Mouse (Mus musculus) spleen, adult 18-20 months (tissue): ENCODE data around the gene Mrps34.

Experiments used
- DNase-seq, 2 experiments: peaks; one replicate each; pipeline ENCODE4 v3.0.0; 2022; ENCODE audit warnings: mixed read lengths in 2 of 2

Mrps34 gene

DNA sequence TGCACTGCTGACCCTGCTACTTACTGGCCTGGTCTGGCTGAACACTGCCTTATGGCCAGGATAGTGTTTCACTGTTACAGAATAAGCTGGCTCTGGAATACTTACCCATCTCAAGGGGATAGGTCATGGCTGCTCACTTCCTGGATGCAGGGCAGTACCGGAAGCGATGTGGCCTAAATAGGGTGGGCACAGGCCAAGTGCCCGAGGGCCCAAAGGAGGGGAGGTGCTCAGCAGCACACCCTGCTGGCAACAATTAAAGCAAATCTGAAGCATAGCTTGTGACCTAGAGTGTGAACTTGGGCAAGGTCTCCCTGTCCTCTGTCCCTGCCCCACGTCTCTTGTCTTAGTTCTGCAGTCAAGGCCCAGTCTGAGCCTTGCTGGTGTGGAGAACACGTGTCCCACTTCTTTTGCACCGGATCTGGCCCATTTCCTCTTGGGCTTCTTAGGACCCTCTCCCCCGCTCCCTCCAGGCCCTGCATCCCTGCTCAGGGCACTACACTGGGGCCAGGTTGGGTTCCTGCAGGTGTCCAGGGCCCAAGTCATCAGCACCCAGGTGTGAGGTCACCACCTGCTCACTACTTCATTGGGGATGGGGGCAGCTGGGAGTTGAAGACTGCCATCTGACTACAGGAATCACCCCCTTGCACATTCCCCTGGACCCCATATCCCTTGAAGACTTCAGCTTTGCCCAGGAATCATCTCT, 13.0 kb upstream of the Mrps34 start:
- DNase-seq, result peak in 1 of 2 experiments; percentile 47

DNA sequence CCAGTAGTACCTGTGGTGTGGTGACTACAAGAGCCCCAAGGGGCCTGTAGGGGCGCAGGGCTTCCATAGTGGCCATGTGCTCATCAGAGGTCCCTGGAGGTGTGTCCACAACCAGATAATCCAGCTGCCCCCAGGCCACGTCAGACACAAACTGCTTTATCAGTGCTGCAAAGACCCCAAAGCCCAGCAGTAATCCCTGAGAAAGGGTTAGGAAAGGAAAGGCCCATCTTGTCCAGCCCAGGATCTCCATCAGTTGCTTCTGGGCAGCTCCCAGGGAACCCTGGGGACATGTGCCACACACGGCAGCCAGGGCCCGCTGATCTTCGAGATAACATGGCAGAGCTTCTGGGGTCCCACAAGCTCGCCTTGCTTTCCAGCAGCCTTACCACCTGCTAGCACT, 10.5 kb upstream of the Mrps34 start:
- no peak for DNase-seq

DNA sequence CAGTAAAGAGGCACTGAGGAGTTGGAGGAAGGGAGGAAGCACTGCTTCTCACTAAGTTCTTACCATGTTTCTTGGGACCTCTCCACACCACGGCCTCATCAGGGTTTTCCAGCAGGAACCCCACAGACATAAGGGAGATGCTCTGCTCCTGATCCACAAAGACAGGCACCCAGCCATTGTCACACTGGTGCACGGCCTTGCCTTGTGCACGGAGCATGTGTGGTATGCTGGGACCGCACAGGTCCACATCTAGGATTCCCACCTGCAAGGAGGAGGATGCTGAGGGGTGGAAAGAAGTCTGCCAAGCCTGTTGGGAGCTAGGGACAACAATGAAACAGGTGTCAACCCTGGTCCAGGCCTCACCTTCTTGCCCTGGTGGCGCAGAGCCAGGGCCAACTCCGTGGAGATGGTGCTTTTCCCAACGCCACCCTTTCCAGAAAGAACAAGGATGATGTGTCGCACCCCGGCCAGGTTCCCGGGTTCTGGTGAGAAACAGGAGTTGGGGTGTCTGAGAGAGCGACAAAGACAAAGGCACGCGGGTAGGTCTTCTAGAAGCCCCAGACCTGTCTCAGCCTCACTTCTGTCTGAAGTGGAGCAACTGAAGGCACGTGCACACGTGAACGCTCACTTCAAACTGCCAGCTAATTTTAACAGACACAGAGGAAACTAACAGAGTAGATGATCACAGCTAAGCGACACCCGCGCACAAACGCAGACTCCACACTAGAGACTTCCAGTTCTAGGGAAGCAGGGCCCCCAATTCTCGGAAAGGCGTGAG, 9.4 kb upstream of the Mrps34 start:
- DNase-seq, result no peak

DNA sequence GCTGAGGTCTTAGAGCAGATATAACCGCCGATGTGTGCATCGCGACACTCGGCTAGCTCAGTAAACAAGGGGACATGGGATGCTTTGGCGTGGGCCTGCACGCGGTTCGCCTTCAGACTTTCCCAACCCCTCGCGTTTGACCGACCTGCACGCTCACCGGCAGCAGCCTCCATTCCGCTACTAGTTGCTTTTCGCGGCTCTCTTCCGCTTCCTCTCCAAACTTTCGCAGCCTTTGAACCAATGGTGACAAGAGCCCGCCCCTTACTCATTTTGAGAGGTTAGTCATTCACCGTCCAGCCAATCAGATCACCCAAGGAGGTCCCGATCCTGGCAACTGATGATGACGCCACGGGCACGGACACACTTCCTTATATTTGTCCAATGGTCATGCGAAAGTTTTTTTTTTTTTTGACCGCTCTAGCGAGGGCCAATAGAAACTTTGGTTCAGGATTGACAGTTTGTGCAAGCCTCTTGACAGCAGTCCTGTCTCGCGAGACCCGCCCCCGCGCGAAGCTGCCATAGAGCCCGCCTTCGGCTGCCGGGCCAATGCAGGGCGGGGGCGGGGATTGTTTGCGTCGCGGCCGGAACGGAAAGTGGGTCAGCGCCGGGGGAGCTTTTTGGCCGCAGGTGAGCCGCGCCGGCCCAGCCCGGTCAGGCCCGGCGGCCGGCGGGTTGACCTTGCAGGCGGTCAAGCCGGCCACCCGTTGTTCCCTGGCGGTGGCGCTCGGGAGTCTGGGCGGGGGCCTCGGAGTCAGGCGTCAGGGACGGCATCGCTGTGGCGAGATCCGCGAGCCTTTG, 8.6 kb upstream of the Mrps34 start, which contains the start of the genes Nubp2 and Spsb3:
Nubp2 (minus strand) TSS at position 216 of the 798 bp plus-strand sequence.
Spsb3 (plus strand) TSS at position 510 of the 798 bp plus-strand sequence.
- peak; percentile 95 for DNase-seq

DNA sequence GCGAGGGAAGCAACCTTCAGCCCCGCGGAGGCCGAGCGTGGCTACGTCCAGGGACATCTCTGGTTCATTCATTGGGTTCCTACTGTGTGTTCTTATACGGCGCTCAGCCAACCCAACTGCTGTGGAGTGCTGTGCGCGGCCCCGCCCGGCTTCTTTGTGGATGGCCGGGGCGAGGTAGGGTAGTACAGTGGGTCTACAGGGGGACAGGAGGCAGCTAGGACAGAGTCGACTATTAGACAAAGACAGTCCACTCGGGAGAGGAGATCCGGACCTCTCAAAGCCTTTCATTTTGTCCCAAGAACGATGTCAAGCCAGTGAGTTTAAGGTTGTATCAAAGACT, 8.0 kb upstream of the Mrps34 start:
- DNase-seq, result no peak

DNA sequence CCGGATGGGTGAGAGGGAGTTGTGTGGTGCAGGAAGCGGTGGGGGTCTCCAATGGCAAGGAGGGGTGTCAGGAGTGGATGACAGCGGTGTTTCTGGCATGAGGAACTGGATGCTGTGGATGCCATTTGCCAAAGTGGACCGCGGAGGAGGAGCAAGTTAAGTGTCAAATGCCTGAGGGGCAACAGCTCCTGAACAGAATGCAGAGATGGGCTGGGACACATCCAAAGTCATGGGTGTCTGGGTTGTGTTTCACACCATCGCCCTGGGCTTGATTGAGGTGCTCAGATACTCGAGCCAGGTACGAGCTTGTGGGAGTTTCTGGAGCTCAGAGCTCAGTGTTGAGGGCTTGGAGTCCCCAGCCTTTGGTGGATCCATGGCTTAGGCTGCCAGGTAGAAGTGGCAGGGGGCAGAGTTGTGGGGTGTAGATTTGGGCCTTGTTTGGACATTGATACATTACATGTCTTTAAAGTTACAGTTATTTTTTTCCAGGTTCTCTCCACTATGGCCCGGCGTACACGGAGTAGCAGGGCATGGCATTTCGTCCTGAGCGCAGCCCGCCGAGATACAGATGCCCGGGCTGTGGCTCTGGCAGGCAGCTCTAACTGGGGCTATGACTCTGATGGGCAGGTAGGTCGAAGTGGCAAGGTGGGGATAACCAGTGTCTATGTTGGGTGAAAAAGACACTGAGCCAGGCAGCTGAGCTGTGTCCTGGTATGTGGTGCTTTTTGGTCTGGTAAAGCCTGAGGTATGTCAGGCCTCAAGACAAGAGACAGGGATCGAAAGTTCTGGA, 7.4 kb upstream of the Mrps34 start:
- no peak for DNase-seq

DNA sequence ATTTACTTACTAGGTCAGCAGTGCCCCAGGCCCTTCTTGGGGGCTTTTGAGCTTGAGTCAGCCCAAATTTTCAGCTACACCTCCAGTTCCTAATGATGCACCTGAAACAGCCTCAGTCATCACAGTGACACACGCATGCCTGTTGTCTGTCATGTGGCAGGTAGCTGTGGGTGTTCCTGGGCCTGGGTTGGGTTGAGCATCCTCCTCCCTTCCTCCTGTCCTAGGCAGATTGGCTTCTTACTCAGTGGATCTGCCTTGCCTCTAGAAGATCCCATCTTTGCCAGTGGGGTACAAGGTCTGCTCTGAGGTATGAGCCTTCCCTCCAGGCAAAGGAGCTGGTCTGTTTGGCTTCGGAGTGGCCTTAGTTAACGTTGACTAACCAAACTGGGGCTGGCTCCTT, 6.1 kb upstream of the Mrps34 start:
- no peak for DNase-seq

DNA sequence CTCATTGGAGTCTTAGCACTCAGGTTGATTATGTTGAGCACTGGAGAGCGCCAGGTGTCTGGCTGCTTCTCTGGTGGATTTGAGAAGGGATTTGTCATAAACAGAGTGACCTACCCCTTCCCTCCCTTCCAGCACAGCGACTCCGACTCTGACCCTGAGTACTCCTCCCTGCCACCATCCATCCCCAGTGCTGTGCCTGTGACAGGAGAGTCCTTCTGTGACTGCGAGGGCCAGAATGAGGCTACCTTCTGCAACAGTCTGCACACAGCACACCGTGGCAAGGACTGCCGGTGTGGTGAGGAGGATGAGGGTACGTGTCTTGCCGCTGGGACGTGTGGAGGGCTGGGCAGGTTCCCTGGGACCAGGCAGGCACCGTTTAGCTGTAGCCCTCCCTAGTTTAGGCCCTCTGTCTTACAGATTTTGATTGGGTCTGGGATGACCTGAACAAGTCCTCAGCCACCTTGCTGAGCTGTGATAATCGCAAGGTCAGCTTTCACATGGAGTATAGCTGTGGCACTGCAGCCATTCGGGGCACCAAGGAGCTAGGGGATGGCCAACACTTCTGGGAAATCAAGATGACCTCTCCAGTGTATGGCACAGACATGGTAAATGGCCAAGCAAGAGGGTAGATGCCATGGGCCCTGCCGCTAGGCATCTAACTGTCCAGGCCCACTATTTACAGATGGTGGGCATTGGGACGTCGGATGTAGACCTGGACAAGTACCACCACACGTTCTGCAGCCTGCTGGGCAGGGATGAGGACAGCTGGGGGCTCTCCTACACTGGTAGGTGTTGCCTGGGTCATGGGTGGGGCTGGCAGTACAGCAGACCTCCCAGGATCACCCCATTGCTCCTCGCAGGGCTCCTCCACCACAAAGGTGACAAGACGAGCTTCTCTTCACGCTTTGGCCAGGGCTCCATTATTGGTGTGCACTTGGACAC, 4.5 kb upstream of the Mrps34 start:
- DNase-seq, result no peak

DNA sequence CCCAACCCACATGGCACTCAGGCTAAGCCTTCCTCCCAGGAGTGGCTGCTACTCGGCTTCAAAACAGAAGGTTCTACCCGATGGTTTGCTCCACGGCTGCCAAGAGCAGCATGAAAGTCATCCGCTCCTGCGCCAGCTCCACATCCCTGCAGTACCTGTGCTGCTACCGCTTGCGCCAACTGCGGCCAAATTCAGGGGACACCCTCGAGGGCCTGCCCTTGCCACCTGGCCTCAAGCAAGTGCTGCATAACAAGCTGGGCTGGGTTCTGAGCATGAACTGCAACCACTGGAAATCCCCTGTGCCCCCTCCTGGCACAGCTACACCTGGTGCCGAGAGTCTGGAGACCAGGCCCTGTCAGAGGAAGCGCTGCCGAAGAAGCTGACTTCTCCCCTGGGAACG, 3.6 kb upstream of the Mrps34 start:
- DNase-seq, result no peak

DNA sequence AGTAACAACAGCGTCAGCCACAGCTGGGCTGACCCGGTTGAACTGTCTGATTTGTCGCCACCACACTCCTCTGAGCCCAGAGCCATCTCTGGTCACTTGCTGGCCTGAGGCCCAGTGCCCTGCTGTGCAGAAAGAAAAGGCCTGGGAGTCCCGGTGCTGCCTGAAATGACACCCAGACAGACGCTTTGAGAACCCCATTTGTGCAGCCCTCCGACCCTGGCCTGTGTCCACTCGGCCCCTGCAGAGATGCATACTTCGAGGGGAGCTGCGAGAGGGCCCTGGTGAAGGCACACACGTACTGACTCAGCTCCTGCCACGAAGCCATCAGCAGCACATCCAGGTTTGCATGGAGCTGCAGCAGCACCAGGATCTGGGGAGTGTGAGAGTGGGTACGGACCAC, 2.1 kb upstream of the Mrps34 start:
- DNase-seq, result no peak

DNA sequence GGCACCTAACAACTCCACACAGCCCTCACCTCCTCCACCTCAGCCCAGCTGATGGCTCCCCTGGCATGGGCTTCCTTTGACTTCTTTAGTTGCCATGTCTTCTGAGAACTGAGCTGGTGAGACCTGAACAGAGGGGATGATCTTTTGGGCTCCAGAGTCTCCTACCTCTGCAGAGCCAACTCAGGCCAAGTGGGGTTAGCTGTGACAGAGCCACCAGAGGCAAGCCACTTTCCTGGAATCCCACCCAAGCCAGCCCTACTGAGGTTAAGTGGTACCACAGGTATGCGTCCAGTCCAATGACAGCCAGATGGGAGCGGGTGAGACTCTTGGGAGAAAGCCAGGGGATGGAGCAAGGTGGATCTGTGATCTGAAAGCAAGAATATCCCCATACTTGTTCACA, 1.6 kb upstream of the Mrps34 start:
- no peak for DNase-seq

DNA sequence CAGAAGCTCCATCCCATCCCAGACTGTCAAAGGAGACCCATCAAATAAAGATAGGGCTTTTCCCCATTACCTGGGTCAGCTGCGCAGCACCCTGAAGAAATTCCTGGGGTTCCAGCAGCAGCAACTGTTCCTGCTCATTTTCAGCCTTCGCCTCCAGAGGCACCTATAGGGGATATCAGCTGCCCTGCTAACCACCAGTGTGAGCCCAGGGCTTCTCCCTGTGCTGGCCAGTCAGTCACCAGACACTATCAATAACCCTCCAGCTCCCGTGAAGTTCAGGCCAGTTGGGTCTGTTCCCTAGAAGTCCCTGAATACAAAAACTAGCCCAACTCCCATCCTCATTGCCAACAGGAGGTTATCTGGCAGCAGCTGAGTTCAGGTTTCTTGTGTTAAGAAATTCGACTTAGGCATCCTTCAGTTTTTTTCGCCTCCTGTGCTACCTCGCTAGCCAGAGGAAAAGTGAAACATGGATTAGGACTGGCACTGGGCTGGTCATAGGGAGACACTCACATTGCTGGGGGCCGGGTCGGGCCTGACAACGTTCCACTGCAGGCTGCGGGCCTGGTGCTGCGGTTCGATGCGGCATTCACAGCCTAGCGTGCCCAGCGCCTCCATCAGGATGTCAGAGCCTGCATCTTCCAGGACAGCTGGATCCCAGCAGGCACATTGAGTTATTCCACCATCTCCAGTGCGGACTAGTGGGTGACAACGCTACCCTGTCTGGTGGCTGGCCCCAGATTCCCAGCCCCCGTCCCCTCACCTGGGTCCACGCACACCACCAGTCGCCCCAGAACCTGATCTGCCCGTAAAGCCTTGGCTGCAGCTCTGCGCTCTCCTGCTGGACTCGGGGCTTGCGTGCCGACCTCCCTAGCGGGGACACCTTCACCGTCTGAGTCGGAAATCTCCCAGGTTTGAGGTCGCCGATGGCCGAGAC, 588 bp upstream of the Mrps34 start:
- DNase-seq, result no peak

DNA sequence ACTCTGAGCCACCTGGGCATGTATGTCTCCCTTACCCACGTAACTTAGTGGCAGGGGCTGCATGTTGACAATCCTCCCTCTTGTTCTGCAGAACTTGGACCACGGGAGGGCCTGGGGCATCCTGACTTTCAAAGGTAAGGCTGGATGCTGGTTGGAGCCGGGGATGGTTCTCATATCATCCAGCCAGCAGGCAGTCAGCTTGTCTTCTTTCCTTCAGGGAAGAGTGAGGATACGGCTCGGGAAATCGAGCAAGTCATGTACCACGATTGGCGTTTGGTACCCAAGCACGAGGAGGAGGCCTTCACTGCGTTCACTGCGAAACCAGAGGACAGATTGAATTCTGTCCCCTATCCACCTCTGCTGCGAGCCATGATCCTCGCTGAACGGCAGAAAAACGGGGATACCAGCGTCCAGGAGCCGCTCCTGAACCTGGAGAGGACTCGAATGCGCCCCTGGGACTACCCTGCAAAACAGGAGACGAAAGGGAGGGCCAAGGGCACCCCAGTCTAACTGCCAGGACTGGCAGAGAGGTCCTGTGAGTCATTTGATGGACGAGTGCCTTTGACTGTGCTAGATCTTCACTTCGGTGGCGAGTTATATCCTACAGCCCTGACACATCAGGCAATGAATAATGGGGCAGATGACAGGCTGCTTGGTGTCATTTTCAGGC, 790 bp downstream of the Mrps34 start:
- DNase-seq, result no peak

DNA sequence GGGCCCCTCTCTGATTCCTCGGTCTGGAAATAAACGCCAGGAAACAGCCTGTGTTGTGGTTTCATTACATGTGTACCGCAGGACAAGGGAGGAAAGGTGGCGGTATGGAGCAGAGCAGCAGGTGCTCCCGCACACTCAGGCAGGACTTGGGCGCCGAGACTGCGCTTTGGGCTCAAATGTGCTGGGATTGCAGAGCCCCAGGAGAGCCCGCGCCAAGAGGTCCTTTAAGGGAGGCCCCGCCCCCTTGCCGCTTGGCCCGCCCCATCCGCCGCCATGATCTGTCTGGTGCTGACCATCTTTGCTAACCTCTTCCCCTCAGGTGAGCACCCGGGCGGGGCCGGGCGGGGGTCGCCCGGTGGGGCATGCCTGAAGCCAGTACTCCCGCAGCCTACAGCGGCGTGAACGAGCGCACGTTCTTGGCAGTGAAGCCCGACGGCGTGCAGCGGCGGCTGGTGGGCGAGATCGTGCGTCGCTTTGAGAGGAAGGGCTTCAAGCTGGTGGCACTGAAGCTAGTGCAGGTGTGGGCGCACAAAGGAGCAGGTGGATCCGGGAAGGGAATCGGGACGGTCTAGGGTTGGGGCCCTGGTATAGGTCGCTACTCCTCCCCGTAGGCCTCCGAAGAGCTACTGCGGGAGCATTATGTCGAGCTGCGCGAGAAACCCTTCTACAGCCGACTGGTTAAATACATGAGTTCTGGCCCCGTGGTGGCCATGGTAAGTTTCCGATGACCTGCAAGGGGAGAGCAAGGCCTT, 1.5 kb downstream of the Mrps34 start, which contains the start of gene Nme3:
Nme3 (plus strand) TSS at position 260 of the 752 bp plus-strand sequence.
- peak; percentile 61 to 75 for DNase-seq

DNA sequence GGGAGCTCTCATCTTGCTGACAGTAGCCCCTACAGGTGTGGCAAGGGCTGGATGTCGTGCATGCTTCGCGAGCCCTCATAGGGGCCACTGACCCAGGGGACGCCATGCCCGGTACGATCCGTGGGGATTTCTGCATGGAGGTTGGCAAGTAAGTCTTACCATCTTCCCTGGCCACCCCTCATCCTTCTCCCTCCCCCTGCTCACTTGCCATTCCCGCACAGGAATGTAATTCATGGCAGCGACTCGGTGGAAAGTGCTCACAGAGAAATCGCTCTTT, 2.0 kb downstream of the Mrps34 start:
- no peak for DNase-seq

DNA sequence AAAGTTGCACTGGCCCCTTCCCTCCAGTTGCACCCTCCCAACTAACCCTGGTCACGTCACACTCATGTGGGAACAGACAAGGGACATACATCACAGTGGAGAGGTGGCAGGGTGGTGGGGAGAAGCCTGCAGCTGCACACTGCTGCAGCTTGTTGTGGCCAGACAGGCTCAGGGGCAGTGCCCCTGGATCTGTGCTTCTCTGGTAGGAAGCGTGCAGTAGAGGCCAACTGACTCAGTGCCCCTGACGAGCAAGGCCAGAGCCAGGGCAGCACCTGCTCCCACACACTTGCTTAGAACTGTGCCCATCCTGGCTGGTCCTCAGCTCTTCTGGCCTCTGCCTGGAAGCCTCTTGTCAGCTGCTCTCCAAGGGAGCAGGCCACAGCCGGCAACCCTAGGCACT, 2.7 kb downstream of the Mrps34 start:
- DNase-seq, result no peak

DNA sequence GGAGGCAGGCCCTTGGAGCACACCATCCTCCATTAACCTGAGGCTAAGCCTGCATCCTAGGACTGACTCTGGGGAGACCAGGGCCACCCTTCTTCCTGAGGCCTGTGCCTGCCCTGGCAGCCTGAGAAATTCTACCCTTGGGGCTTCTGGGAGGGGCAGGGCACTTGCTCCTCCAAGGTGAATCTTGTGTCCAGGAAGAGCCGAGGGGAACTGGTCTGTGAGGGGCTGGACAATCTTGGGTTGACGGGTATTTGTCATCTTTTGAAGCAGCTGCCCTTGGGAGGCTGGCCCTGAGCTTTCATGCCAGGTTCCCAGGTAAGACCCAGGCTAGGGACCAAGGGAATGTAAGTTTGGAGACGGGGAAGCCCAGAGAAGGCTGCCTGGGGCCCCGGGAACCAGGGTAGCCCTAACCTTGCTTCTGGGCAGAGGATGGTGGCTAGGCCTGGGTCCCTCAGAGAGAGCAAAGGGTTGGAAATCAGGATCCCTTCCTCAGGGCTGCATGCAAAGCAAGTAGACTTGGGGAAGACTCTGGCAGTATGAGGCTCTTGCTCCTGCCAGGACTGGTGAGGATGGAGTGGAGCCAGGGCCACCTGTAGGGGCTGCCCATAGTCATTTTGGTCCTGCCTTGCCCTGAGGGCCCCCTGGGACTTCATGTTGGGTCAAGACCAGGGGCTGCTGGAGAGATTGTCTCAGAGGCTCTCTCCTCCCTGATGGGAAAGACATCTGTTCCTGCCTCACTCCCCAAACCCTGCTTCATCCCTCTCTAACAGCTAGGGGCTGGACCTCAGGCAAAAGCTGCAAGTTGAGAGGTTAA, 3.3 kb downstream of the Mrps34 start:
- no peak for DNase-seq

DNA sequence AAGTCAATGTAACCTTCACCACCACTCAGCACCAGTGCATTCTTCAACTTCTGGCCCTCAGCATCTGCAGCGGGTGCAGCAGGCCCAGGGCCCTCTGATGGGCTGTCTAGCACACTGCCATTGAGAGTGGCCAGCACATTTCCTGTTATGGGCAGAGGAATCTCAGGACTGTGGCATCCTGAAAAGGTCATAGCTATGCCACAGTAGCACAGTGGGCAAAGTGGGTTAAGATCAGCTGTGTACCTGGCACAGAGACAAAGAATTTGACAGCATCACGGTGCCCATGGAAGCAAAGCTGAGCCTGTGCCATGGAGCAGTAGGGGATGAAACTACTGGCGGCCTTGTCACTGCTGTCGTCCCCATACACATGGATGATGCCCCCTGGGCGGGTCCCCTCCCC, 4.2 kb downstream of the Mrps34 start:
- no peak for DNase-seq
